In the genomic region with DNA sequence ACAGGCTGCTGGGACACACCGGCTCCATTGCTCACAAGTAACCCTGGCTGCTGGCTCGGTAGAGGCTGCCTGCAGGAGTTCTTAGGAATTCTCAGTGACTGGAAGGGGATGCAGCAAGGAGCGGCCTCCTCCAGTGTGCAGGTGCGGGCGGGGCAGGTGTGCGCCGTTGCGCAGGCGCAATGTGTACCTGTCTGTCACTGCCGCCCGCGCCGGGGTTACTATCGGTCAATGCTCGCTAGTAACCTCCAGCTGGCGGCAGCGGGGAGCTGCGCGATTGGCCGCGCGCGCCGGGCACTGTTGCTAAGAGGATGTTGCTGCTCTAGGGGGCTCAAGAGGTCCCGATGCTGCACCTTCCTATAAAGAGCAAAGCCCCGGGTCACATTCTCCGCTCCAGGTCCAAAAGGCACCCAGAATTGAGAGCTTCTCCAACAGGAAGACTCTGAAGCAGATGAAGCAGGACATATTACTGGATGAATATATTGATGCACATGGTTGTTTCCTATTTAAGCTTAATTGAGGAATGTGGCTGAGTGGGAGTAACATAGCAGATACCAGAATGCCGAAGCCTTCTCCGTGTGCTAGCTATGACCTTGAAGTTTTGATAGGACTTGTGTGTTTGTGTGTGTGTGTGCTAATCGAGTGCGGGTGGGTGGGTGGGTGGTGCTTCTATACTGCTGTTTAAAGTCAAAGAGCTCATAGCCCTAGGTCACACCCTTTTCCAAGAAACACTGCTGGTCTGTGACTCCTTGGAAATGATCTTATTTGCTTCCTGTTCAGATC, we compare ENCODE assay signal across 1 mouse cellular context.
TF ChIP-seq lines count a peak whose summit lies in the region.

No protein-coding gene starts in this region.

TF ChIP-seq in MEL, 35 proteins besides CTCF, POLR2A, EP300 and RAD21 (continued from another document):
- TF ChIP-seq ZMIZ1 (IDR thresholded peaks at IDR 0.05; ENCODE audit: low read depth, low read length) (0 out of 2 replicates have a peak, but pooled peaks have one; percentile 19), KAT2A (conservative IDR thresholded peaks at IDR 0.05; ENCODE audit: low read depth, low read length) (no peak), CHD2 (IDR thresholded peaks at IDR 0.05; ENCODE audit: low read length) (no peak)
